Mouse (Mus musculus): ENCODE data around the gene Bcl7c.

- no peak for TF ChIP-seq POLR2A (IDR thresholded peaks at IDR 0.05; ENCODE audit: insufficient read length, low read depth)
- TF ChIP-seq MYOG (IDR thresholded peaks at IDR 0.05; ENCODE audit: control insufficient read depth in 1 of 3, insufficient read depth in 1 of 3, insufficient read length in 2 of 3, low read depth in 2 of 3): no peak
- TF ChIP-seq POLR2AphosphoS2 (IDR thresholded peaks at IDR 0.05; ENCODE audit: insufficient read length, low read depth): no peak
- TF ChIP-seq TCF12 (IDR thresholded peaks at IDR 0.05; ENCODE audit: insufficient read depth, poor library complexity, severe bottlenecking): no peak
- no peak for TF ChIP-seq E2F4 (IDR thresholded peaks at IDR 0.05; ENCODE audit: insufficient read depth)
Observed at GRCm38 (mm10) chr7:127666066-127666654, 42.6 kb downstream of the Bcl7c start.

All from myocyte (in vitro differentiated cells).